Mouse (Mus musculus) kidney, adult 2 months (tissue): ENCODE results near the gene Nsf.

ENCODE experiments used
- CTCF ChIP-seq: fragments of 200-500 bp; conservative IDR thresholded peaks from 2 replicates; pipeline ENCODE4 v1.5.1; 2011; ENCODE audit warnings: low read depth, mild to moderate bottlenecking, control low read depth, low read length, moderate library complexity, mixed read lengths; ENCODE audit not compliant: insufficient read depth, insufficient read length
- POLR2A ChIP-seq: fragments of 200-500 bp; IDR thresholded peaks from one replicate; pipeline ENCODE4 v1.6.1; 2011; ENCODE audit warnings: low read depth, low read length, control low read depth

DNA sequence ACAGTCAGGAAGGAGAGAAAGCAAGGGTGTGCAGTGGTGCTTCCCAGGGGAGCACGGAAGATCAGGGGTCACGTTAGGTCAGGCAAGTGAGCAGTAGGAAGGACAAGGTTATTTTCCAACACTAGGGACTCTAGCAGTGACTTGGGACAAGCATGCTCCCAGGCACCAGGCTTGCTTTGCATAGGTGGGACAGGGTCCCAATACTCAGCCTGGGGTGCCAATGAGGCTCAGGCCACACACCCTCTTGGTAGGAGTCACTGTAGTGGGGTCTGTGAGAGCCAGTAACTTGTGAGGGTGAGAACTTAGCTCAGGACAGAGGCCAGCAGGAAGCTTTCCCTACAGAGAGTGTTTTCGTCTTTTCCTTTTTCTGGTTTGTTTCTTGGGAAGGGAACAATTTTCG is 121.5 kb downstream of the Nsf start:
- TF ChIP-seq CTCF (no peak), POLR2A (no peak)
